9 mouse cellular contexts compared by ENCODE assay signal in the genomic region with DNA sequence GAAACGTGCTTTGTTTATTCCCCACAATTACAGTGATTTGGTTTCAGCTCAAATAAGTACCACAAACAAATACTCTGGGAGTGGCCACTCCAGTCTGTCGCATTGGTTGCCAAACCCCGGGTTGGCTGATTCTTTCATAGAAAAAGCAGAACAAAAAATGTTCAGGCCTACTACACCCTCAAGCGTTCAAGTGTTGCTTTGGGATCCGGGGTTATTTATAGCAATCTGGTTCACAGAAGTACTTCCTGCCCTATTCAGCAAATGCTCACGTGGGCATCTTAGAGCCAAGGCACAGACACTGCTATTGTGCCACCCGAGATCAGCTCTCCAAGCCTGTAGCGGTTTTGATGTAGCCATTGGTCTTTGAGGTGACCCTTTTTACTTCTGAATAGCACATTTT. TPM values are rescaled to one million over a fixed set of nuclear protein-coding genes. Genes with fewer than 3 reads are reported as not detected.
DNase-seq lines count a peak whose midpoint lies in the region; ATAC-seq lines count a peak whose summit lies in the region.
"Had no signal": no experiment of that assay in that cellular context is flagged by ENCODE, and none has a peak within 500 bp of the region (broad histone marks: within the 10 kb centered on the region; RNA-seq: fewer than 3 reads in every experiment).

No protein-coding gene starts in this region.

- DNase-seq in heart, adult 8-10 months (ENCODE audit: low spot score): peak; percentile 42
- no peak for DNase-seq in urinary bladder, postnatal 10 days (ENCODE audit: low spot score)
- DNase-seq in frontal cortex, postnatal 10 days (ENCODE audit: low spot score in 2 of 2): no peak
- DNase-seq in ovary, postnatal 14 days (ENCODE audit: low spot score): no peak

- no peak overlapping the region for H3K9ac ChIP-seq in heart, embryonic 11.5 days (ENCODE audit: low read depth, low read length)
- no peak overlapping the region for H3K9ac ChIP-seq in heart, embryonic 16.5 days (ENCODE audit: low read length)
- H3K9ac ChIP-seq: limb, embryonic 12.5 days had no signal

- WGBS in heart, embryonic 11.5 days (ENCODE audit: insufficient replicate concordance): 67% methylated on average over 8 of the region's 8 CpGs
- WGBS in heart, embryonic 16.5 days: 47% methylated on average over 8 of the region's 8 CpGs

- no peaks in the 10 kb centered on the region for H3K36me3 ChIP-seq in heart, embryonic 11.5 days (ENCODE audit: control insufficient read depth, insufficient read depth, low read length)
- no peaks in the 10 kb centered on the region for H3K36me3 ChIP-seq in heart, embryonic 16.5 days (ENCODE audit: control insufficient read depth, insufficient read depth)
- H3K36me3 ChIP-seq: limb, embryonic 12.5 days had no signal

- H3K4me3 ChIP-seq in heart, embryonic 11.5 days (ENCODE audit: low read depth, low read length): no peak overlapping the region
- no peak overlapping the region for H3K4me3 ChIP-seq in heart, embryonic 16.5 days (ENCODE audit: low read length)
- H3K4me3 ChIP-seq: limb, embryonic 12.5 days had no signal

- H3K9me3 ChIP-seq in heart, embryonic 11.5 days (replicated peaks; ENCODE audit: control insufficient read depth, low read length): no peaks in the 10 kb centered on the region
- H3K9me3 ChIP-seq in heart, embryonic 16.5 days (replicated peaks; ENCODE audit: control insufficient read depth, low read length): no peaks in the 10 kb centered on the region
- H3K9me3 ChIP-seq: limb, embryonic 12.5 days had no signal

- no peaks in the 10 kb centered on the region for H3K27me3 ChIP-seq in heart, embryonic 11.5 days (ENCODE audit: control insufficient read depth, insufficient read depth, low read length)
- H3K27me3 ChIP-seq in heart, embryonic 16.5 days (ENCODE audit: control insufficient read depth, insufficient read depth, low read length): no peaks in the 10 kb centered on the region
- H3K27me3 ChIP-seq: limb, embryonic 12.5 days had no signal

- no peak for ATAC-seq in heart, embryonic 11.5 days (replicated peaks; ENCODE audit: insufficient number of reproducible peaks, low FRiP score, low TSS enrichment)
- ATAC-seq in CD4-positive, CD25-positive, alpha-beta regulatory T cell, adult 4 months: peak; percentile 90
- ATAC-seq in heart, embryonic 16.5 days (replicated peaks; ENCODE audit: extremely low read depth, insufficient read depth, low FRiP score): 0 out of 2 replicates have a peak, but pooled peaks have one; percentile 65
- peak; percentile 84 for ATAC-seq in megakaryocyte, adult 5-6 weeks (ENCODE audit: poor library complexity, severe bottlenecking)

- H3K4me2 ChIP-seq in heart, embryonic 11.5 days: no peak overlapping the region
- H3K4me2 ChIP-seq in heart, embryonic 16.5 days (ENCODE audit: low read depth, low read length): no peak overlapping the region
- H3K4me2 ChIP-seq: limb, embryonic 12.5 days had no signal

- no peak overlapping the region for H3K27ac ChIP-seq in heart, embryonic 11.5 days (ENCODE audit: low read depth, low read length)
- no peak overlapping the region for H3K27ac ChIP-seq in heart, embryonic 16.5 days (ENCODE audit: low read length)
- H3K27ac ChIP-seq: limb, embryonic 12.5 days had no signal

- no peaks in the 10 kb centered on the region for H3K4me1 ChIP-seq in heart, embryonic 11.5 days (ENCODE audit: control insufficient read depth, insufficient read depth, low read length)
- H3K4me1 ChIP-seq in heart, embryonic 16.5 days (ENCODE audit: control insufficient read depth, insufficient read depth, low read length): 0 out of 2 replicates have a peak, but pooled peaks cover 3% of the 10 kb centered on the region
- H3K4me1 ChIP-seq: limb, embryonic 12.5 days had no signal

RNA-seq across cellular contexts. Expression of a gene that starts 57.0 kb away (rescaled TPM):
- under 1 TPM in 1 of 4 experiments, not detected in 3; 0.34 TPM for total RNA-seq in heart, adult 8-10 months (2022)
- 2.4 and 3.9 TPM in 2 replicates for polyA plus RNA-seq in heart, embryonic 11.5 days (2014; fragmentation: Nextera tagmentation; extraction: Ambion mirVana)
- not detected for polyA plus RNA-seq in CD4-positive, CD25-positive, alpha-beta regulatory T cell, adult 4 months (2017; shearing (Covaris generic))
- 11.5 and 12.9 TPM in 2 replicates for polyA plus RNA-seq in heart, embryonic 16.5 days (2015; fragmentation: Nextera tagmentation; extraction: Ambion mirVana)
- total RNA-seq in megakaryocyte, adult 5-6 weeks (2015): 1.9 and 2.5 TPM in 2 replicates
- 2.0 and 2.2 TPM in 2 replicates for total RNA-seq in megakaryocyte, adult 5-6 weeks (2017)
